Mouse (Mus musculus) brain, embryonic 14.5 days (tissue): ENCODE results near the gene Med8. TPM values are rescaled to one million over a fixed set of nuclear protein-coding genes. Genes with fewer than 3 reads are reported as not detected.

Source experiments
- DNase-seq: peaks from one replicate; pipeline ENCODE4 v3.0.0-alpha.2; 2011; ENCODE audit warnings: low read depth
- CTCF ChIP-seq: fragments of 200-500 bp; IDR thresholded peaks from 2 replicates; pipeline ENCODE4 v1.5.1; 2012; ENCODE audit warnings: inconsistent platforms, mild to moderate bottlenecking, moderate library complexity, borderline replicate concordance; ENCODE audit not compliant: insufficient read depth, insufficient read length; ENCODE audit errors: extremely low read depth
- POLR2A ChIP-seq: fragments of 200-500 bp; IDR thresholded peaks from 2 replicates; pipeline ENCODE4 v1.6.1; 2012; ENCODE audit warnings: mild to moderate bottlenecking, inconsistent platforms, borderline replicate concordance; ENCODE audit not compliant: poor library complexity, insufficient read depth, insufficient read length, severe bottlenecking; ENCODE audit errors: extremely low read depth
- polyA plus RNA-seq: library from polyadenylated mRNA; depleted of rRNA; stranded (reverse); fragments of >200 nt; gene quantifications from 2 replicates; pipeline ENCODE4 v1.2.3, GENCODE M21; 2012; rRNA removed

Med8 gene
- polyA plus RNA-seq, 1 experiment, result 83.4 TPM

- peak; percentile 38 for DNase-seq
- no peak for TF ChIP-seq CTCF
- no peak for TF ChIP-seq POLR2A
Measured at GRCm38 (mm10) chr4:118446415-118447153, 37.4 kb downstream of the Med8 start.

GRCm38 (mm10) chr4:118457345-118457975, 48.3 kb downstream of the Med8 start, which contains the start of gene Mpl:
Gene Mpl, minus strand, starts transcription at chr4:118457513.
- TF ChIP-seq CTCF (no peak), POLR2A (no peak)
- no peak for DNase-seq

- no peak for DNase-seq
- TF ChIP-seq POLR2A, result no peak
- TF ChIP-seq CTCF, result no peak
Measured at GRCm38 (mm10) chr4:118464956-118465355, 55.8 kb downstream of the Med8 start.

Other genes with a start within 250 kb of the Med8 start
- gene Kdm4a, start 229.3 kb upstream of the Med8 start, polyA plus RNA-seq, result 100 and 109 TPM in 2 replicates
- 99.7 and 154 TPM in 2 replicates for gene Ptprf, start 117.9 kb upstream of the Med8 start, polyA plus RNA-seq
- gene Szt2, start 64 bp upstream of the Med8 start, polyA plus RNA-seq, result 32.5 and 48.7 TPM in 2 replicates
- 48.5 and 56.6 TPM in 2 replicates for gene Elovl1, start 18.8 kb downstream of the Med8 start, polyA plus RNA-seq
- gene Cdc20, start 28.0 kb downstream of the Med8 start, polyA plus RNA-seq, result 54.5 and 108 TPM in 2 replicates
- 0.08 and 0.26 TPM in 2 replicates for gene Mpl, start 48.2 kb downstream of the Med8 start, polyA plus RNA-seq
- gene Tie1, start 80.7 kb downstream of the Med8 start, polyA plus RNA-seq, result 18.8 and 23.1 TPM in 2 replicates
- 0.27 and 0.29 TPM in 2 replicates for gene 2610528J11Rik, start 117.7 kb downstream of the Med8 start, polyA plus RNA-seq
- 0.49 and 0.82 TPM in 2 replicates for gene Tmem125, start 134.7 kb downstream of the Med8 start, polyA plus RNA-seq
- gene Cfap57, start 211.4 kb downstream of the Med8 start, polyA plus RNA-seq, result 0.72 and 1.5 TPM in 2 replicates
- 67.7 and 74.9 TPM in 2 replicates for gene Ebna1bp2, start 211.5 kb downstream of the Med8 start, polyA plus RNA-seq
- gene Olfr62, start 249.6 kb downstream of the Med8 start, polyA plus RNA-seq, result not detected in 2 replicates